Mouse (Mus musculus): ENCODE measurements around the gene Hmcn1. TPM values are rescaled to one million over a fixed set of nuclear protein-coding genes. Genes with fewer than 3 reads are reported as not detected.

Gene Hmcn1
- total and polyA plus RNA-seq, 2 experiments from 2014 or later: 1.2 to 2.5 TPM

DNA sequence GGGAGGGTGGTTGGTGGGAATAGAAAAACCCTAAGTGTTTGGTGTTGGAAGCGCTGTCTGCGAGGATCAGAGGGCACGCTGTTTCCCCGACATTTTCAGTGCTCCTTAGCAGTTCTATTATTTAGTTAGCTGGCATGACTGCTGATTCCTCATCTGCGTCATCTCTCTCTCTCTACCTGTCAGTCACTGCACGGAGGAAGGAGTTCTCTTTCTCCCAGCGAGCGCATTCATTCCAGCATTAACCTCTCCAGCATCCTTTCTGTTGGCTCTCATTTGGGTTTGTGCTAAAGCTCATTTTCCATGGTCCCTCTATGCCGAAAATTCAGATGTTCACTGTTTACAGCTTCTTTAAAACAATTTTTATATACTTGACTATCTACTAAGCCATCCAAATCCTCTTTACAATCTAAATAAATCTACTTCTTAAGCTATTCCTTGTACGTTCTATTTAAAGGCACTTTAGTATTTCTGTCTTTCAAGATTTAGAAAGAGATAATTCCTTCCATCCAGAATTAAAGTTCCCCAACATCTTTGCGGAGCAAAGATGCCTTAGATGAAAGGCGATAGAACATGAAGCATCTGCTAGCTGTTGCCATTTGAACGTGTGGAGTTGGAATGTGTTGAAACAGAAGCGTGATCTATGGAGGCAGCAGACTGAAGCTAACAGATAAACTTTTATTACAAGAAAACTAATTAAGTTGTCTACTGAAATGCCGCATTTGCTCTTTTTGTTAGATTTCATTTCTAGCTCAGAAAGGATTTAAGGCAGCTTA is 210.0 kb downstream of the Hmcn1 start:
- ATAC-seq (ENCODE audit: low FRiP score) (0 out of 2 replicates have a peak, but pooled peaks have one; percentile 20), DNase-seq (ENCODE audit: low spot score) (no peak)
- H3K4me1 ChIP-seq (ENCODE audit: insufficient read depth, low read length): no peaks in the 10 kb centered on the region
- H3K9me3 ChIP-seq (ENCODE audit: low read length): no peaks in the 10 kb centered on the region
- no peak overlapping the region for H3K27ac ChIP-seq (ENCODE audit: low read depth, low read length)
- no peak for TF ChIP-seq CTCF (IDR thresholded peaks at IDR 0.05)
- no peaks in the 10 kb centered on the region for H3K36me3 ChIP-seq (ENCODE audit: insufficient read depth, low read length)
- peak overlapping the region; percentile 28; the same call in 1 of the 2 replicates for H3K4me2 ChIP-seq (ENCODE audit: low read depth, low read length, poor library complexity, severe bottlenecking)
- H3K9ac ChIP-seq (replicated peaks; ENCODE audit: low read length, poor library complexity, severe bottlenecking): no peak overlapping the region
- no peak overlapping the region for H3K4me3 ChIP-seq (ENCODE audit: low read depth, low read length)
- 50% methylated on average over 15 of the region's 15 CpGs for WGBS
- no peaks in the 10 kb centered on the region for H3K27me3 ChIP-seq (ENCODE audit: insufficient read depth, low read length)

DNA sequence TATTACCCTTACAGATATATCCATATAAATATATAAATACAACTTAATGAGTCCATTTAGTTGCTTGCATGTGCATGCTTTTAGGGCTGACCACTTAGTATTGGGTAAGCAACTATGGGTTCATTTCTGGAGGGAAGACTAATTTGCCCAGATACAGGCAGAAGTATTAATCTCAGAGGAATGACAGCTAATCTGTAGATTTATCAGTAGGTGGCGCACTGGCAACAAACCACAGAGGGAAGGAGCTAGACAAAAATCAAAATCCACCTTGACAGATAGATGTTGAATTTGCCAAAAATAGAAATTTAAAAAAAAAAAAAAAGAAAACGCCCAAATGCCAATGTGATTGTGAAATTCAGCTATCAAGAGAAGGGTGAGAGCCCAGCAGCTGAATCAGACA is 213.3 kb downstream of the Hmcn1 start:
- H3K9ac ChIP-seq (replicated peaks; ENCODE audit: low read length, poor library complexity, severe bottlenecking): no peak overlapping the region
- H3K36me3 ChIP-seq (ENCODE audit: insufficient read depth, low read length): no peaks in the 10 kb centered on the region
- WGBS: 40% methylated on average over 2 of the region's 2 CpGs
- H3K27ac ChIP-seq (ENCODE audit: low read depth, low read length): no peak overlapping the region
- H3K9me3 ChIP-seq (ENCODE audit: low read length): no peaks in the 10 kb centered on the region
- H3K27me3 ChIP-seq (ENCODE audit: insufficient read depth, low read length): no peaks in the 10 kb centered on the region
- H3K4me1 ChIP-seq (ENCODE audit: insufficient read depth, low read length): no peaks in the 10 kb centered on the region
- no peak overlapping the region for H3K4me2 ChIP-seq (ENCODE audit: low read depth, low read length, poor library complexity, severe bottlenecking)
- DNase-seq (ENCODE audit: low spot score) (peak; percentile 24), ATAC-seq (ENCODE audit: low FRiP score) (no peak)
- no peak overlapping the region for H3K4me3 ChIP-seq (ENCODE audit: low read depth, low read length)
- TF ChIP-seq CTCF (IDR thresholded peaks at IDR 0.05): peak; percentile 61

DNA sequence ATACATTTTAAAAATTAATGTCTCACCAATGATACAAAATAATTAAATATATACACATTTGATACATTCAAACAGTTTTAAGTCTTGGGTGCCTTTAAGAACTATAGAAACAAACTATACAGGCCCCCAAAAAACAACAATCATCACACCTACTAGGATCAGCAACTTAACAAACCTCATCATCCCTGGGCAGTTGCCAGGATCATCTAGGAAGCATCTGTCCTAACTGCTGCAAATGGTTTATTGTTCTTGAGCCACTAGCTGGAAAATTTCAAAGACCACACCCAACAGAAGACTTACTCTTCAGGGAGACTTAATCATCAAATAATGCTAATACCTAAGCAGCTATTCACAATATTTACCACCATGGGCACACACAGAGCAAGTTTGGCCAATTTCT is 216.5 kb downstream of the Hmcn1 start:
- ATAC-seq (ENCODE audit: low FRiP score): no peak
- Histone ChIP-seq H3K4me3 (ENCODE audit: low read depth, low read length) (no peak overlapping the region), H3K27me3 (ENCODE audit: insufficient read depth, low read length) (no peaks in the 10 kb centered on the region), H3K4me2 (ENCODE audit: low read depth, low read length, poor library complexity, severe bottlenecking) (no peak overlapping the region), H3K36me3 (ENCODE audit: insufficient read depth, low read length) (no peaks in the 10 kb centered on the region), H3K27ac (ENCODE audit: low read depth, low read length) (no peak overlapping the region), H3K4me1 (ENCODE audit: insufficient read depth, low read length) (no peaks in the 10 kb centered on the region), H3K9ac (replicated peaks; ENCODE audit: low read length, poor library complexity, severe bottlenecking) (no peak overlapping the region), H3K9me3 (ENCODE audit: low read length) (no peaks in the 10 kb centered on the region)
- no peak for TF ChIP-seq CTCF (IDR thresholded peaks at IDR 0.05)
- DNase-seq (ENCODE audit: low spot score): no peak

DNA sequence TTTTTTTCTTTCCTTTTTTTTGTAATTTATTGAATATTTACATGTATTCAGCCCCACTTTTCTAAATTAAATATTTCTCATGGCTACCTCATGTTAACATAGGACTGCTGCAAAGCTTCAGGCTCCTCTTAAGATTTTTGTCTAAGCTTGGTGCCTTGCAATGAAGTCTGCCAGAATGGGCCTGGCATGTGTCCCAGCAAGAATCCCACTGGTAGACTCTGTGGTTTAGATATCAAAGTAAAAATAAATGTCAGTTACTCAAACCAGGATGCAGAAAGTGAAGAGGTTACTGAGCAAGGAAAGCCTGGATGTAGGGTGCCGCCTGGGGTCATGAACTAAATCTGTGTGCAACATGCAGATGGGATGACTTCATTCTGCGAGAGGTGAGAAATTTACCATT is 217.5 kb downstream of the Hmcn1 start:
- DNase-seq (ENCODE audit: low spot score) (no peak), ATAC-seq (ENCODE audit: low FRiP score) (no peak)
- H3K4me2 ChIP-seq (ENCODE audit: low read depth, low read length, poor library complexity, severe bottlenecking): no peak overlapping the region
- H3K9me3 ChIP-seq (ENCODE audit: low read length): no peaks in the 10 kb centered on the region
- no peaks in the 10 kb centered on the region for H3K27me3 ChIP-seq (ENCODE audit: insufficient read depth, low read length)
- 86% methylated on average over 2 of the region's 2 CpGs for WGBS
- no peak for TF ChIP-seq CTCF (IDR thresholded peaks at IDR 0.05)
- no peak overlapping the region for H3K9ac ChIP-seq (replicated peaks; ENCODE audit: low read length, poor library complexity, severe bottlenecking)
- H3K36me3 ChIP-seq (ENCODE audit: insufficient read depth, low read length): no peaks in the 10 kb centered on the region
- no peaks in the 10 kb centered on the region for H3K4me1 ChIP-seq (ENCODE audit: insufficient read depth, low read length)
- H3K27ac ChIP-seq (ENCODE audit: low read depth, low read length): no peak overlapping the region
- H3K4me3 ChIP-seq (ENCODE audit: low read depth, low read length): no peak overlapping the region

DNA sequence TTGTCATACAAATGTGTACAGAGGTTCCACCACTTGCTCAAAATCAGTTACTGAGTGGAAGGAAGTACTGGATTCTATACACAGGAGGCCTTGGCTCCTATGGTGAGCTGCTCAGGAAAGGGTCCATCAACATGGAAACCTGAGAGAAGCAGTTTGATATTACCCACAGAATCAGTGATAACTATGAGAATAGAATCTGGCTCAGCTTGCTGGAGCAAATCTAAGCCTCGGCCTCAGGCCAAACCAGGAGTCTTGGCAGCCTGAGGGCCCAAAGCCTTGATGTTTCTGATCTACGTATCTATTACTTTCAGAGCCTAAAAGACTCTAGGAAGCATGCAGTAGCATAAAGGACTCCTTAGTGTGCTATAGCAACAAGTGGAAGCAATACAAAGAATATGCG is 220.3 kb downstream of the Hmcn1 start:
- no peak for DNase-seq (ENCODE audit: low spot score)
- H3K9me3 ChIP-seq (ENCODE audit: low read length): no peaks in the 10 kb centered on the region
- no peak for ATAC-seq (ENCODE audit: low FRiP score)
- H3K4me2 ChIP-seq (ENCODE audit: low read depth, low read length, poor library complexity, severe bottlenecking): no peak overlapping the region
- H3K27me3 ChIP-seq (ENCODE audit: insufficient read depth, low read length): no peaks in the 10 kb centered on the region
- no peak overlapping the region for H3K4me3 ChIP-seq (ENCODE audit: low read depth, low read length)
- no peaks in the 10 kb centered on the region for H3K4me1 ChIP-seq (ENCODE audit: insufficient read depth, low read length)
- H3K9ac ChIP-seq (replicated peaks; ENCODE audit: low read length, poor library complexity, severe bottlenecking): no peak overlapping the region
- no peak for TF ChIP-seq CTCF (IDR thresholded peaks at IDR 0.05)
- 88% methylated on average over 3 of the region's 3 CpGs for WGBS
- H3K36me3 ChIP-seq (ENCODE audit: insufficient read depth, low read length): no peaks in the 10 kb centered on the region
- H3K27ac ChIP-seq (ENCODE audit: low read depth, low read length): no peak overlapping the region

DNA sequence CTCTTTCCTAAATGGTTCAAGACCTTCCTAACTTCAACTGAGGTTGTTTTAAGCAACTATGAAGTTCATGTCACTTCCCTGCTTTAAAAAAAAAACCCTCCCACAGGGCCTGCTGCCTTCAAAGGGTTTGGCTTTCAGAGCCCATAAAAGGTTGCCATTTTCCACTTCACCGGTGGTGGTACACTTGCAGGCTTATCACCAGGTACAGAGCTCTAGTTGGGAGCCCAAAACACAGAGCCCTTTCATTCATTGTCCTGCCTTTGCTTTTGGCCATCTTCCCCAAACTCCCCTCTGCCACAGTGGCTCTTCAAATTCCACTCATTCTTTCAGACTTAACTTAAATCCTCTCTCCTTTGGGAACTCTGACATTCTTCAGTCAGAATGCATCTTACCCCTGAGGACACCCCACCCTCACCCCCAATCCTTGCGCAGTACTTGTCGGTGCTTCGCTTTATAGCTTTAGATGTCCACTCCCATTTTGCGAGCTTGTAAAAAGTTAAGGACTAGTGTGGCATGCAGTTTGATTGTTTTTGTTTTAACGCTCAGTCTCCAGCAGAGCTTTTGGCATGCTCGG is 222.2 kb downstream of the Hmcn1 start:
- Histone ChIP-seq H3K4me3 (ENCODE audit: low read depth, low read length) (no peak overlapping the region), H3K9ac (replicated peaks; ENCODE audit: low read length, poor library complexity, severe bottlenecking) (no peak overlapping the region), H3K4me1 (ENCODE audit: insufficient read depth, low read length) (no peaks in the 10 kb centered on the region), H3K27me3 (ENCODE audit: insufficient read depth, low read length) (no peaks in the 10 kb centered on the region), H3K27ac (ENCODE audit: low read depth, low read length) (no peak overlapping the region), H3K9me3 (ENCODE audit: low read length) (no peaks in the 10 kb centered on the region), H3K4me2 (ENCODE audit: low read depth, low read length, poor library complexity, severe bottlenecking) (no peak overlapping the region), H3K36me3 (ENCODE audit: insufficient read depth, low read length) (no peaks in the 10 kb centered on the region)
- WGBS: 51% methylated on average over 7 of the region's 7 CpGs
- ATAC-seq (ENCODE audit: low FRiP score): no peak
- no peak for DNase-seq (ENCODE audit: low spot score)
- no peak for TF ChIP-seq CTCF (IDR thresholded peaks at IDR 0.05)
